Mouse (Mus musculus) limb, embryonic 14.5 days (tissue): ENCODE measurements around the gene Tcap. TPM values are rescaled to one million over a fixed set of nuclear protein-coding genes. Genes with fewer than 3 reads are reported as not detected.

Experiments used
- ATAC-seq: fragments of 200-750 bp; cut with Nextera tagmentation; 2 replicates; pipeline ENCODE4 v1.8.0; 2017; ENCODE audit warnings: low read depth, moderate number of reproducible peaks, moderate TSS enrichment; ENCODE audit not compliant: low FRiP score
- DNase-seq: peaks from one replicate; pipeline ENCODE4 v3.0.0-alpha.2; 2015; ENCODE audit warnings: low spot score
- H3K27ac ChIP-seq: fragments of 300-500 bp; sonication (generic); replicated peaks from 2 replicates; pipeline ENCODE4 v1.5.1; 2014; ENCODE audit warnings: low read depth, mild to moderate bottlenecking, low read length, moderate library complexity, mixed read lengths
- H3K27me3 ChIP-seq: fragments of 300-500 bp; sonication (generic); 2 replicates; pipeline ENCODE4 v1.6.1; 2014; ENCODE audit warnings: low read length, mixed read lengths; ENCODE audit not compliant: control insufficient read depth, insufficient read depth
- H3K36me3 ChIP-seq: fragments of 300-500 bp; sonication (generic); 2 replicates; pipeline ENCODE4 v1.6.1; 2014; ENCODE audit warnings: mild to moderate bottlenecking, low read length, moderate library complexity, mixed read lengths; ENCODE audit not compliant: control insufficient read depth, insufficient read depth
- H3K4me1 ChIP-seq: fragments of 300-500 bp; sonication (generic); 2 replicates; pipeline ENCODE4 v1.6.1; 2014; ENCODE audit warnings: antibody characterized with exemption, low read length, mixed read lengths; ENCODE audit not compliant: control insufficient read depth, insufficient read depth
- H3K4me2 ChIP-seq: fragments of 300-500 bp; sonication (generic); replicated peaks from 2 replicates; pipeline ENCODE4 v1.6.1; 2014; ENCODE audit warnings: low read depth, mild to moderate bottlenecking, low read length, moderate library complexity; ENCODE audit not compliant: severe bottlenecking
- H3K4me3 ChIP-seq: fragments of 300-500 bp; sonication (generic); replicated peaks from 2 replicates; pipeline ENCODE4 v1.5.1; 2014; ENCODE audit warnings: low read length
- H3K9ac ChIP-seq: fragments of 300-500 bp; sonication (generic); 2 replicates; pipeline ENCODE4 v1.6.1; 2014; ENCODE audit warnings: mild to moderate bottlenecking, low read depth, low read length, moderate library complexity; ENCODE audit not compliant: severe bottlenecking
- H3K9me3 ChIP-seq: fragments of 300-500 bp; sonication (generic); 2 replicates; pipeline ENCODE4 v1.6.1; 2016; ENCODE audit warnings: low read length; ENCODE audit not compliant: control insufficient read depth
- POLR2A ChIP-seq: fragments of 200-500 bp; IDR thresholded peaks from 2 replicates; pipeline ENCODE4 v1.8.0; 2012; ENCODE audit warnings: inconsistent platforms, mild to moderate bottlenecking, moderate library complexity, borderline replicate concordance; ENCODE audit not compliant: insufficient read depth, insufficient read length; ENCODE audit errors: extremely low read depth
- WGBS: fragments of 180-500 bp; shearing (Covaris S2); extraction: QIAGEN DNeasy Blood & Tissue Kit; methylation state at CpG from one replicate; pipeline ENCODE4 v1.1.7; 2014; 5-methylcytosine and 5-hydroxymethylcytosine counted together
- polyA plus RNA-seq, 2 experiments: library from polyadenylated mRNA; depleted of rRNA in 1 of 2; stranded (reverse) in 1 of 2; unstranded in 1 of 2; fragments of >200 nt; fragmentation: Nextera tagmentation in 1 of 2; extraction: Ambion mirVana in 1 of 2; gene quantifications; 2 replicates each; pipeline versions ENCODE4 v1.2.1 to v1.2.3; 2012 to 2014

Gene Tcap
- polyA plus RNA-seq, 2 experiments = 13.2 to 18.1 TPM

DNA sequence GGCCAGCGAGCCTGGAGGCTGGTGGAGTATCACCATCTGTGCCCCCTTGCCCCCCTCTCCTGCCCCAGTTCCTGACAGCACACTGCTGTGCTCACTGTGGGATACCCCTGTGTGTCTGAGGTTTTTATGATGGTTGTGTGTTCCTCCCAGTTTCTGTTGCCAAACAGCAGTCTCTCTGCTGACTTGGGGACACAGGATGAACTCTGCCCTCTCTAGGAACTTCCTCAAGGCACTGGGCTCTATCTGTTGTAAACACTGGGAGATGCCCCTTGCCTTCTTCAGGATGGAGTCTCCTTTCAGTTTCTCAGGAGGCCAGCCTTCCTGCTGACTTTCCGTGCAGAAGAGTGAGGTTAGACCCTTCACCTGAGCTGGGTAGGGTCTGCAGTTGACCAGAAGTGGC, 30.6 kb downstream of the Tcap start:
- DNase-seq = no peak
- Histone ChIP-seq H3K27me3 (no peaks in the 10 kb centered on the region), H3K9me3 (no peaks in the 10 kb centered on the region), H3K4me1 (peaks cover 24% of the 10 kb centered on the region), H3K27ac (no peak overlapping the region), H3K36me3 (peaks cover 10% of the 10 kb centered on the region), H3K4me3 (peak overlapping the region; percentile 99), H3K4me2 (peak overlapping the region; percentile 62), H3K9ac (peak overlapping the region; percentile 4; the same call in 1 of the 2 replicates)
- 16% methylated on average over 2 of the region's 2 CpGs for WGBS
- no peak for TF ChIP-seq POLR2A
- no peak for ATAC-seq

DNA sequence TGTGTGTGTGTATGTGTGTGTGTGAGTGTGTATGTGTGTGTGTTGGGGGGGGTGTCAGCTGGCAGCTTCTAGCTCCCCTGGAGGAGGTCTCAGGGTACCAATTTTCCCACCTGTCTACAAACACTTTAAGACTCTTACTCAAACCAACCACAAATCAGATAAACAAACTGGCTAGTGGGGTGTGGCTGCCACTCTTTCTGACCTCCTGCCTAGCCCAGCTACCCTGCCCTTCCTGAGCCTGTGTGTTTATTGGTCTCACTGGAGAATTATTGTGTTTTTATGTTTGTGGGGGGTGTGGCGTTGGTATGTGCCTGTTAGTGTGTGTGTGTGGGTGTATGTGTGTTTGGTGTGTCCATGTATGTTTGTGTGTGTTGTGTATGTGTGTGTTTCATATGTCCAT, 33.5 kb downstream of the Tcap start:
- 54% methylated on average over 1 of the region's 1 CpGs for WGBS
- Histone ChIP-seq H3K27me3 (no peaks in the 10 kb centered on the region), H3K9ac (no peak overlapping the region), H3K4me2 (no peak overlapping the region), H3K4me3 (no peak overlapping the region), H3K36me3 (peaks cover 38% of the 10 kb centered on the region), H3K4me1 (peaks cover 13% of the 10 kb centered on the region), H3K9me3 (no peaks in the 10 kb centered on the region), H3K27ac (no peak overlapping the region)
- TF ChIP-seq POLR2A = no peak
- DNase-seq = no peak
- no peak for ATAC-seq

DNA sequence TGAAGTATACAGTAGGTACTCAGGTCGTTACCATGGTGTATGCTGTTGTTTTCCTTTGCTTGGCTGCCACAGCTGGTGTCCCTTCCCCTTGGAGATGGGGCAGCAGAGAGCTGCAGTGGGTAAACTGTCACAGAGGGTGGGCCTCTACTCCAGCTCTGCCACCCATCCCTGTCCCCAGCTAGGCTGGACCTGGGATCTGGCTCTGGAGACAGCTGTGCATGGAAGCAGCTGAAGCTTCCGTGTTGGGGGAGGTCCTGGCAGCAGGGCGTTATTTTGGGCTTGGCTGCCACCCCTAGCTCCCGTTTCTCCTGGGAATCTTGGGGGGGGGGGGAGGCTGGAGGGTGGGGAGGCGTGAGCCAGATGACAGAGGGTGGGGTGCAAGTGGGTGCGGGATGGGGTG, 34.7 kb downstream of the Tcap start:
- ATAC-seq (peak; percentile 48; the same call in 1 of the 2 replicates), DNase-seq (no peak)
- Histone ChIP-seq H3K4me1 (peaks cover 13% of the 10 kb centered on the region), H3K9ac (no peak overlapping the region), H3K27ac (no peak overlapping the region), H3K27me3 (no peaks in the 10 kb centered on the region), H3K36me3 (peaks cover 50% of the 10 kb centered on the region), H3K4me3 (no peak overlapping the region), H3K4me2 (no peak overlapping the region), H3K9me3 (no peaks in the 10 kb centered on the region)
- TF ChIP-seq POLR2A = no peak
- 63% methylated on average over 5 of the region's 6 CpGs for WGBS

DNA sequence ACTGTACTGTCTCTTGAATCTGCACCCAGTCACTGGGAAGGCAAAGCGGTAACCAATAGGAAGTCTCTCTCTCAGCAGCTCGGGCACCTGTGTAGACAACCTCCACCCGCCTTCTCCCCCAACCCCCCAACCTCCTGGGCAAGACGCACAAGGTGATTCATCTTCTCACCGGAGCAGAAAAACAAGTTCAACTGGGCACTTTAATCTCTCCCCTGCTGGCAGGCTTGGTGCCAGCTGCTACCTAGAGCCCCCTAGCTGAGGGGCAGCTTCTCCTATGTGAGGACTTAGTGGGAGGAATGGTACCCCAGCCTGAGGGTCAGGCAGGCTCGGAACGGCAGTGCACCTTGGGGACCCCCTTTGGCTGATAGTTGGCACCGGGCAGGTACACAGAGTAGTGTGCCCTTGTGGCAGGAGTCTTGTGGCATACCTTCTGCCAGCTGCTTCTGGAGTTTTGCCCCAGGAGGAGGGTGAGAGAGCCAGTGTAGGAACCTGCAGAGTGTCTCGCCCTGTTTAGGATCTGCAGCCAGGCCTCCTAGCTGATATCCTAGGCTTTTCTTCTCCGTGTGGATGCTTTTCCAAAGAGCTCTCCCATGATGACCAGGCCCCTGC, 35.4 kb downstream of the Tcap start:
- 0 out of 2 replicates have a peak overlapping the region, but pooled peaks have one; percentile 25 for H3K9ac ChIP-seq
- no peak overlapping the region for H3K27ac ChIP-seq
- H3K4me1 ChIP-seq = peaks cover 11% of the 10 kb centered on the region
- no peak overlapping the region for H3K4me3 ChIP-seq
- 77% methylated on average over 10 of the region's 10 CpGs for whole genome bisulfite sequencing
- ATAC-seq (no peak), DNase-seq (no peak)
- no peaks in the 10 kb centered on the region for H3K9me3 ChIP-seq
- no peak for TF ChIP-seq POLR2A
- H3K36me3 ChIP-seq = peaks cover 57% of the 10 kb centered on the region
- no peaks in the 10 kb centered on the region for H3K27me3 ChIP-seq
- H3K4me2 ChIP-seq = no peak overlapping the region

- no peaks in the 10 kb centered on the region for H3K4me1 ChIP-seq
- no peak overlapping the region for H3K9ac ChIP-seq
- no peak overlapping the region for H3K4me2 ChIP-seq
- DNase-seq = no peak
- H3K27me3 ChIP-seq = no peaks in the 10 kb centered on the region
- no peak overlapping the region for H3K27ac ChIP-seq
- TF ChIP-seq POLR2A = no peak
- 92% methylated on average over 7 of the region's 7 CpGs for WGBS
- no peak for ATAC-seq
- H3K4me3 ChIP-seq = no peak overlapping the region
- peaks cover 97% of the 10 kb centered on the region for H3K36me3 ChIP-seq
- no peaks in the 10 kb centered on the region for H3K9me3 ChIP-seq
Measured at GRCm38 (mm10) chr11:98426592-98426991, 43.0 kb downstream of the Tcap start.
